Mouse (Mus musculus) brain, embryonic 14.5 days (tissue): ENCODE measurements at regions not wholly inside any gene's neighbourhood (a gene's known extent, or its start where the extent isn't known, plus 50 kb on each side); places are given as distances from the start of the nearest gene placed in this dataset.

Experiments used
- CTCF ChIP-seq: fragments of 200-500 bp; IDR thresholded peaks from 2 replicates; pipeline ENCODE4 v1.5.1; 2012; ENCODE audit warnings: inconsistent platforms, mild to moderate bottlenecking, moderate library complexity, borderline replicate concordance; ENCODE audit not compliant: insufficient read depth, insufficient read length; ENCODE audit errors: extremely low read depth
- POLR2A ChIP-seq: fragments of 200-500 bp; IDR thresholded peaks from 2 replicates; pipeline ENCODE4 v1.6.1; 2012; ENCODE audit warnings: mild to moderate bottlenecking, inconsistent platforms, borderline replicate concordance; ENCODE audit not compliant: poor library complexity, insufficient read depth, insufficient read length, severe bottlenecking; ENCODE audit errors: extremely low read depth

DNA sequence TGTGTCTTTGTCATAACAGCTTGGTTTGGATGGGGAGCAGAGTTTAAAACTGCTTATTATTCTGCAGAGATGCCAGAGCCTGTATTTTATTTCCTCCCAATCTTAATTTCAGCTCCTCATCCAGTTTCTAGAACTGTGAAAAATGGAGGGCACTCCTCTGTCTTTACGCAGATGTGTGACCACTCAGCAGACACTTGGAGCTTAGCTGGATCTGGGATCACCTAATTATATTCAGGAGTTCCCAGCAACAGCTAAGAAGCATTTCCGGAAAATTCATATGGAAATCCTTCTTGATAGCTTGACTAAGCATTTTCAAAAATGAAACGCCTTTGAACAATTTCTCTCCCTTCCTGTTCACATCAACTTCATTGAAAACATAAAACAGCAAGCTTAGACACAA lies 1670.0 kb upstream of the Slc10a2 start:
- no peak for TF ChIP-seq POLR2A
- no peak for TF ChIP-seq CTCF
